Mouse (Mus musculus) lung, postnatal 0 days (tissue): ENCODE data around the gene Kifc1.

Source experiments
- CTCF ChIP-seq: IDR thresholded peaks from 2 replicates; pipeline ENCODE4 v1.5.1; 2016; ENCODE audit warnings: antibody characterized with exemption, mild to moderate bottlenecking
- EP300 ChIP-seq: IDR thresholded peaks from 2 replicates; pipeline ENCODE4 v1.6.1; 2016; ENCODE audit warnings: antibody characterized with exemption, mild to moderate bottlenecking, control low read depth

DNA sequence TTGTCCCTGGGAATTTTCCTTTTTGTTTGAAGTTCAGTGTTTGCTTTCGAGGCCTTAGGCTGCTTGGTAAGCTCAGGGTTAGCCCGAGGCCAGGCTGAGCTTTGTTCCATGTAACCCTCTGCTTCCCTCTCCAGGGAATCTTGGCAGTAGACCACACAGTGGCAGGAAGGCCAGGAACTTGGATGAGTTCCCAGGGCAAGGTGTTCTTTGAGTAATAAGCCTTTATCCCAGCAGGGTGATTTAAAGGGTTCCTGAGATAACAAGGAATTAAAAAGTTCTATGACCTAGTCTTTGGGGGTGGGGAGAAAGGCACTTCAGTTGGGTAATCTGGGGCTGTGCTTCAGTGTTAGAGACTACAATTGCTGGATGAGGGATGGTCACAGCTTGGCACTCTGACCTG is 61.6 kb downstream of the Kifc1 start:
- TF ChIP-seq CTCF (no peak), EP300 (peak; percentile 75)
